Mouse (Mus musculus) cortical plate, adult 2 months (tissue): ENCODE data around the gene Peli3. TPM values are rescaled to one million over a fixed set of nuclear protein-coding genes. Genes with fewer than 3 reads are reported as not detected.

ENCODE experiments used
- H3K27ac ChIP-seq: fragments of 200-500 bp; 2 replicates; pipeline ENCODE4 v1.5.1; 2012; ENCODE audit warnings: low read length, control low read depth, inconsistent platforms; ENCODE audit not compliant: insufficient read depth
- H3K4me1 ChIP-seq: fragments of 200-500 bp; 2 replicates; pipeline ENCODE4 v1.6.1; 2011; ENCODE audit warnings: low read length; ENCODE audit not compliant: control insufficient read depth, insufficient read depth
- H3K4me3 ChIP-seq: fragments of 200-500 bp; 2 replicates; pipeline ENCODE4 v1.5.1; 2011; ENCODE audit warnings: mild to moderate bottlenecking, low read length, control low read depth; ENCODE audit not compliant: insufficient read depth
- CTCF ChIP-seq: fragments of 200-500 bp; IDR thresholded peaks from 2 replicates; pipeline ENCODE4 v1.5.1; 2011; ENCODE audit warnings: mild to moderate bottlenecking, control low read depth, low read length; ENCODE audit not compliant: insufficient read depth; ENCODE audit errors: extremely low read depth
- POLR2A ChIP-seq: fragments of 200-500 bp; IDR thresholded peaks from 2 replicates; pipeline ENCODE4 v1.6.1; 2011; ENCODE audit warnings: mild to moderate bottlenecking, low read length, control low read depth; ENCODE audit not compliant: insufficient read depth; ENCODE audit errors: extremely low read depth
- polyA plus RNA-seq: library from polyadenylated mRNA; depleted of rRNA; stranded (reverse); fragments of >200 nt; gene quantifications from 2 replicates; pipeline ENCODE4 v1.2.3, GENCODE M21; 2012; rRNA removed

Peli3 gene
- polyA plus RNA-seq, 1 experiment, result 15.8 TPM

DNA sequence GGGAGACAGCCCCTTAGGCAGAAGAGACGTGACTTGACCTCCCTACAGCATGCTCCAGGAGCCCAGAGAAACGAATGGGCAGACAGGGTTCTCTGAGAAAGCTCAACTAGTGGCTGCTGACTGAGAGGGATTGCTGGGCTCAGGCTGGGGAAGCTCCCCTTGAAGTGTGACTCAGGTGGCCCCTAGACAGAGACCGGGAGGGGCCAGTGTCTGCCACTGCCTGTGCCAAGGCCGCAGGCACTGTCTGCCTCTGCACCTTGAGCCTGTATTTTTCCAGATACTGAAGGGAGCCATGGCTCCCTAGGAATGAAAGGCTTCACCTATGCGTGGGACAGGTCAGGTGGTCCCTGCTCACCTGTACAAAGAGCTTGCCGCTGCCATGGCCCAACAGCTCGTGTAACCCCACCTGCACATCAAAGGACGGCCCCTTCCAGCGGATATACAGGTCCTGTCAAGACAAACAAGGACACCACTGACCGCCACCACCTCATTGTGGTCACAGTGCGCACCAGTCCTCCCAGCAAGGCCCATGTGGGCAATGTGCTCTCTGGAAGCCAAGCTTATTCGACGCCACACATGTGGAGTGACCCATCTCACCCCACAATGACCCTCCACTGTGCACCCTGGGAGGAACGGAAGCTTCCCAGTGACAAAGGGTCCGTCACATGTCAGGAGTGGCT lies 26.9 kb downstream of the Peli3 start:
- no peak overlapping the region for H3K4me3 ChIP-seq
- no peak overlapping the region for H3K27ac ChIP-seq
- no peak for TF ChIP-seq POLR2A
- H3K4me1 ChIP-seq, result no peaks in the 10 kb centered on the region

DNA sequence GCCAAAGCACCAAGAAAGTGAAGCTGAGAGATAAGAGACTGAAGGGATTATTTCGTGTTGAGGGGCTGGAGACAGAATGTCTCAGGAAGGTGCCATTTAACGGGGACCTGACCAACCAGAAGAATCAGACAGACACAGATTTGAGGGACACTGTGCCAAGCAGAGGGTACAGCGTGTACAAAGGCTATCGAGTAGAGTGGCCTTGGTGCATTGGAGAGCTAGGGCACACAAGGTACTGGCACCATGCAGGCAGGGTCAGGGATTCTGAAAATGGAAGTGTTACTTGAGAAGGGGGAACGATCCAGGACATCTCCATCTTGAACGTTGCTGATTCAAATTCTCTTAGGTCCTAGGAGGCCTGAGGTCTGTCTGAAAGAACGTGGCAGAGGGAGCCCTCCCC lies 33.6 kb downstream of the Peli3 start:
- H3K4me3 ChIP-seq, result no peak overlapping the region
- TF ChIP-seq CTCF (no peak), POLR2A (no peak)
- peaks cover 3% of the 10 kb centered on the region; the same call in 1 of the 2 replicates for H3K4me1 ChIP-seq
- no peak overlapping the region for H3K27ac ChIP-seq

- TF ChIP-seq POLR2A, result no peak
- peak; percentile 39 for TF ChIP-seq CTCF
- H3K4me3 ChIP-seq, result no peak overlapping the region
Measured at GRCm38 (mm10) chr19:4908107-4908506, 34.8 kb downstream of the Peli3 start.

GRCm38 (mm10) chr19:4905979-4906794 lies 36.7 kb downstream of the Peli3 start, which contains the start of gene Bbs1:
Gene Bbs1 (minus strand): TSS chr19:4906628.
- no peak within 1 kb of the TSS for H3K27ac ChIP-seq
- H3K4me1 ChIP-seq, result peaks cover 3% of the 10 kb centered on the region; the same call in 1 of the 2 replicates
- H3K4me3 ChIP-seq, result peak within 1 kb of the TSS; percentile 86
- TF ChIP-seq POLR2A (peak; percentile 67), CTCF (no peak)

More at GRCm38 (mm10) chr19:4908107-4908506, 34.8 kb downstream of the Peli3 start:
- Histone ChIP-seq H3K27ac (no peak overlapping the region), H3K4me1 (peaks cover 3% of the 10 kb centered on the region; the same call in 1 of the 2 replicates)

DNA sequence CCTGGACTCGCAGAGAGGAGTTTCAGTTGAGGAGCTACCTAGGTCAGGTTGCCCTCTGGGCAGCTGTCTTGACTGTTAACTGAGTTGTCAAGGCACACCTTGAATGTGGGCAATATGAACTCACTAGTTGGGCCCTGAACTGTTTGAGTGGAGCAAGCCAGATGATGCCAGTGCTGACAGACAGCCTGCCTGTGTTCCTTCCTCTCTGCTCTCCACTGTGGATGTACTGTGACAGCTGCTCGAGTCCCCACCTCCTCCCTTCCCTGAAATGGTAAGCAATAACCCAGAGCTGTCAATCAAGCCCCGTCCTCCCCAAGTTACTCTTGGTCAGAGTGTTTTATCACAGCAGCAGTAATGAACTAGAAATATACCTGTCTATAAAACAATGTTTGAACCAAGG lies 43.0 kb downstream of the Peli3 start:
- Histone ChIP-seq H3K27ac (no peak overlapping the region), H3K4me1 (no peaks in the 10 kb centered on the region)
- TF ChIP-seq CTCF (no peak), POLR2A (no peak)

GRCm38 (mm10) chr19:4898972-4899371 lies 44.0 kb downstream of the Peli3 start:
- Histone ChIP-seq H3K4me3 (no peak overlapping the region), H3K4me1 (no peaks in the 10 kb centered on the region), H3K27ac (no peak overlapping the region)
- no peak for TF ChIP-seq POLR2A
- no peak for TF ChIP-seq CTCF

More for the DNA sequence above, 43.0 kb downstream of the Peli3 start:
- H3K4me3 ChIP-seq, result no peak overlapping the region

GRCm38 (mm10) chr19:4896780-4897520 lies 46.0 kb downstream of the Peli3 start:
- Histone ChIP-seq H3K27ac (no peak overlapping the region), H3K4me1 (no peaks in the 10 kb centered on the region), H3K4me3 (no peak overlapping the region)
- no peak for TF ChIP-seq CTCF
- TF ChIP-seq POLR2A, result no peak

DNA sequence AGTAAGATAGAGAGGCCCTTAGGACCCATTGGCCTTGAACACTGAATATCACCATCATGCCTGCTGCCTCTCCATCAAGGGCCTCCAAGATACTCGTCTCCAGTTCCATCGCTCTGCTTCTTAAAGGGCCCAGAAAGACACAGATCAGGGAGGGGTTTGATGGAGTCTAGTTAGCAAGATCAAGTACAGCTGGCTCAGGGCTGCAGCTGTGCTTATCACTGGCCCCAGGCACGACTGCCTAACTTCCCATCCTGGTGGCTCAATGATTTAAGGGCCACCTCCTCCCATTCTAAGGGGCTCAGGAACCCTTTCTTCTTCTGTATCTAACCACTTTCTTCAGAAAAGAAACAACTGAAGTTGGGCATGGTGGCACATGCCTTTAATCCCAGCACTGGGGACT lies 51.1 kb downstream of the Peli3 start:
- Histone ChIP-seq H3K27ac (no peak overlapping the region), H3K4me3 (no peak overlapping the region), H3K4me1 (no peaks in the 10 kb centered on the region)
- no peak for TF ChIP-seq POLR2A
- no peak for TF ChIP-seq CTCF

DNA sequence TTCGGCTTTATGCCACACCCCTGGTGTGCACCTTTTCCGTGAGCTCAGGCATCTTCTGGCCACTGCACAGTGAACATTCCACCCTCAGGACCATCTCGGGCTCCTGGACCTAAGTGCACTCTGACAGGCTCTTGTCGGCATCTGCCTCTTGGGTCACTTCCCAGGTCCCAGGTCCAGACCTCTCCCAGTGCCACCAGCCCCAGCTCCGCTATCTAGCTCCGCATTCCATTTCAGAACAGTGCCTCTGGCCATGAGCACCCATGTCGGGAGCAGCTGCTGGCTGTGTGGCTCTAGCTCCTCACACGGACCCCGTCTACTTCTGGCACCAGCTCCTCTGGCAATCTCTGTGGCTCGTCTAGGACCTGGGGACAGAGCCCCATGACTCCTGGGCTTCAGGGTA lies 53.1 kb downstream of the Peli3 start:
- H3K4me1 ChIP-seq, result no peaks in the 10 kb centered on the region
- H3K27ac ChIP-seq, result no peak overlapping the region
- no peak for TF ChIP-seq POLR2A
- TF ChIP-seq CTCF, result no peak
- no peak overlapping the region for H3K4me3 ChIP-seq

GRCm38 (mm10) chr19:4883961-4884360 lies 59.0 kb downstream of the Peli3 start:
- Histone ChIP-seq H3K4me1 (peaks cover 2% of the 10 kb centered on the region; the same call in 1 of the 2 replicates), H3K27ac (no peak overlapping the region), H3K4me3 (no peak overlapping the region)
- TF ChIP-seq POLR2A (no peak), CTCF (no peak)

Other genes with a start within 250 kb of the Peli3 start
- 3.3 and 3.7 TPM in 2 replicates for gene Gm960, start 244.5 kb downstream of the Peli3 start, polyA plus RNA-seq
- 198 and 220 TPM in 2 replicates for gene Sptbn2, start 232.0 kb downstream of the Peli3 start, polyA plus RNA-seq
- 16.0 and 17.8 TPM in 2 replicates for gene Rbm4b, start 186.6 kb downstream of the Peli3 start, polyA plus RNA-seq
- gene Rbm4, start 149.2 kb downstream of the Peli3 start, polyA plus RNA-seq, result 57.4 and 61.8 TPM in 2 replicates
- gene Gm21992, start 131.5 kb downstream of the Peli3 start, polyA plus RNA-seq, result 16.7 and 18.9 TPM in 2 replicates
- 22.8 and 25.1 TPM in 2 replicates for gene Rbm14, start 131.5 kb downstream of the Peli3 start, polyA plus RNA-seq
- gene Ccs, start 103.8 kb downstream of the Peli3 start, polyA plus RNA-seq, result 48.7 and 49.1 TPM in 2 replicates
- 2.0 and 2.1 TPM in 2 replicates for gene Ccdc87, start 103.8 kb downstream of the Peli3 start, polyA plus RNA-seq
- 133 and 142 TPM in 2 replicates for gene Ctsf, start 88.0 kb downstream of the Peli3 start, polyA plus RNA-seq
- gene Actn3, start 65.2 kb downstream of the Peli3 start, polyA plus RNA-seq, result 0.79 and 0.87 TPM in 2 replicates
- 41.3 and 47.9 TPM in 2 replicates for gene Zdhhc24, start 64.5 kb downstream of the Peli3 start, polyA plus RNA-seq
- 28.5 and 32.7 TPM in 2 replicates for gene Bbs1, start 36.5 kb downstream of the Peli3 start, polyA plus RNA-seq
- 51.5 and 54.5 TPM in 2 replicates for gene Dpp3, start 14.8 kb downstream of the Peli3 start, polyA plus RNA-seq
- gene Mrpl11, start 19.0 kb upstream of the Peli3 start, polyA plus RNA-seq, result 70.5 and 74.8 TPM in 2 replicates
- gene Npas4, start 47.2 kb upstream of the Peli3 start, polyA plus RNA-seq, result 16.8 and 20.6 TPM in 2 replicates
- gene Slc29a2, start 80.7 kb upstream of the Peli3 start, polyA plus RNA-seq, result 19.8 and 21.5 TPM in 2 replicates
- 106 and 111 TPM in 2 replicates for gene B4gat1, start 95.7 kb upstream of the Peli3 start, polyA plus RNA-seq
- 4.8 and 6.8 TPM in 2 replicates for gene AC124502.3, start 95.8 kb upstream of the Peli3 start, polyA plus RNA-seq
- gene Brms1, start 98.2 kb upstream of the Peli3 start, polyA plus RNA-seq, result 29.1 and 34.8 TPM in 2 replicates
- 68.7 and 69.0 TPM in 2 replicates for gene Rin1, start 107.4 kb upstream of the Peli3 start, polyA plus RNA-seq
- gene Cd248, start 125.0 kb upstream of the Peli3 start, polyA plus RNA-seq, result 5.8 and 6.3 TPM in 2 replicates
- gene Tmem151a, start 142.4 kb upstream of the Peli3 start, polyA plus RNA-seq, result 145 and 146 TPM in 2 replicates
- 54.7 and 56.2 TPM in 2 replicates for gene Yif1a, start 145.4 kb upstream of the Peli3 start, polyA plus RNA-seq
- gene Cnih2, start 155.4 kb upstream of the Peli3 start, polyA plus RNA-seq, result 399 and 461 TPM in 2 replicates
- 197 and 202 TPM in 2 replicates for gene Rab1b, start 163.9 kb upstream of the Peli3 start, polyA plus RNA-seq
- 234 and 242 TPM in 2 replicates for gene Klc2, start 175.4 kb upstream of the Peli3 start, polyA plus RNA-seq